Mouse (Mus musculus) left cerebral cortex, postnatal 25 days (tissue): Measurements from ENCODE around the gene Cdkn1b. TPM values are rescaled to one million over a fixed set of nuclear protein-coding genes. Genes with fewer than 3 reads are reported as not detected.

Experiments
- DNase-seq, 2 experiments: peaks; one replicate each; pipeline ENCODE4 v3.0.0; 2022; ENCODE audit warnings: low spot score in 2 of 2, mixed read lengths in 1 of 2
- intact Hi-C: fragments of 180-260 bp; cut with DNase I; formaldehyde crosslinking; loops from one replicate; pipeline ENCODE4 v1.15.1; 2025
- total RNA-seq, 2 experiments: library from RNA; stranded (reverse); gene quantifications; 2 replicates each; pipeline ENCODE4 v1.2.3; 2021

The Cdkn1b gene
- total RNA-seq, result 10 to 100 TPM; 40.3 to 43.2 TPM

GRCm38 (mm10) chr6:134920190-134921013, at the start of gene Cdkn1b:
Cdkn1b (plus strand) TSS chr6:134920401.
- DNase-seq, result peak; percentile 92 to 96
- intact Hi-C loops, result loop anchor here (1.0 to 5.0 kb wide), 5 partner anchors 8 to 128 kb away; partner anchors contain the start of genes Apold1, Dusp16 and Gpr19

- intact Hi-C loops, result no loop called here
- no peak for DNase-seq
These were observed 49.3 kb upstream of the Cdkn1b start for GRCm38 (mm10) chr6:134870887-134871286.

- no peak for DNase-seq
- intact Hi-C loops, result no loop called here
These were observed 48.0 kb upstream of the Cdkn1b start for GRCm38 (mm10) chr6:134872236-134872635.

- no peak for DNase-seq
- intact Hi-C loops, result no loop called here
These were observed 47.2 kb upstream of the Cdkn1b start for GRCm38 (mm10) chr6:134873018-134873417.

- intact Hi-C loops, result no loop called here
- no peak for DNase-seq
These were observed 43.4 kb upstream of the Cdkn1b start for GRCm38 (mm10) chr6:134876795-134877194.

- DNase-seq, result no peak
- intact Hi-C loops, result no loop called here
These were observed 42.9 kb upstream of the Cdkn1b start for GRCm38 (mm10) chr6:134877276-134877675.

GRCm38 (mm10) chr6:134877892-134878291, 42.3 kb upstream of the Cdkn1b start:
- intact Hi-C loops, result no loop called here
- no peak for DNase-seq

GRCm38 (mm10) chr6:134879556-134879955, 40.6 kb upstream of the Cdkn1b start:
- DNase-seq, result no peak
- intact Hi-C loops, result no loop called here

GRCm38 (mm10) chr6:134880046-134880445, 40.2 kb upstream of the Cdkn1b start:
- intact Hi-C loops, result no loop called here
- no peak for DNase-seq

- DNase-seq, result no peak
- intact Hi-C loops, result no loop called here
These were observed 36.5 kb upstream of the Cdkn1b start for GRCm38 (mm10) chr6:134883661-134884060.

GRCm38 (mm10) chr6:134885515-134885914, 34.7 kb upstream of the Cdkn1b start:
- no peak for DNase-seq
- intact Hi-C loops, result no loop called here

- DNase-seq, result peak; percentile 31 to 47
- intact Hi-C loops, result no loop called here
These were observed 33.7 kb upstream of the Cdkn1b start for GRCm38 (mm10) chr6:134886475-134886874.

- intact Hi-C loops, result loop anchor here (1.0 kb wide), 1 partner anchor 33 kb away; the partner anchor contains the start of gene Cdkn1b
- peak; percentile 27 to 46 for DNase-seq
These were observed 33.2 kb upstream of the Cdkn1b start for GRCm38 (mm10) chr6:134887008-134887407.

- intact Hi-C loops, result loop anchor here (1.0 kb wide), 1 partner anchor 32 kb away; the partner anchor contains the start of gene Cdkn1b
These were observed 32.3 kb upstream of the Cdkn1b start for GRCm38 (mm10) chr6:134887711-134888449.

GRCm38 (mm10) chr6:134888563-134889017, 31.6 kb upstream of the Cdkn1b start:
- intact Hi-C loops, result no loop called here
- peak; percentile 66 to 86 for DNase-seq

More at GRCm38 (mm10) chr6:134887711-134888449, 32.3 kb upstream of the Cdkn1b start:
- peak; percentile 88 to 97 for DNase-seq

GRCm38 (mm10) chr6:134889763-134890162, 30.4 kb upstream of the Cdkn1b start:
- intact Hi-C loops, result no loop called here
- no peak for DNase-seq

- no peak for DNase-seq
- intact Hi-C loops, result no loop called here
These were observed 29.8 kb upstream of the Cdkn1b start for GRCm38 (mm10) chr6:134890436-134890835.

- intact Hi-C loops, result no loop called here
- no peak for DNase-seq
These were observed 23.4 kb upstream of the Cdkn1b start for GRCm38 (mm10) chr6:134896570-134897436.

GRCm38 (mm10) chr6:134897443-134898094, 22.6 kb upstream of the Cdkn1b start:
- intact Hi-C loops, result loop anchor here (1.0 kb wide), 1 partner anchor 23 kb away; the partner anchor contains the start of gene Cdkn1b
- DNase-seq, result peak; percentile 92 to 94
